Mouse (Mus musculus) lung, adult 2 months (tissue): ENCODE results near the gene Map2k7.

Source experiments
- CTCF ChIP-seq: fragments of 200-500 bp; IDR thresholded peaks from 2 replicates; pipeline ENCODE4 v1.5.1; 2011; ENCODE audit warnings: mild to moderate bottlenecking, low read length, control low read depth; ENCODE audit not compliant: insufficient read depth
- POLR2A ChIP-seq: fragments of 200-500 bp; IDR thresholded peaks from 2 replicates; pipeline ENCODE4 v1.6.1; 2011; ENCODE audit warnings: low read depth, mild to moderate bottlenecking, control low read depth, low read length, borderline replicate concordance; ENCODE audit errors: extremely low read depth

- TF ChIP-seq CTCF (no peak), POLR2A (no peak)
Observed at GRCm38 (mm10) chr8:4201321-4201720, 37.2 kb upstream of the Map2k7 start.
